Mouse (Mus musculus): Measurements from ENCODE around the gene Nav2. TPM values are rescaled to one million over a fixed set of nuclear protein-coding genes. Genes with fewer than 3 reads are reported as not detected.

The Nav2 gene
- polyA plus RNA-seq, 1 experiment: 32.5 TPM

DNA sequence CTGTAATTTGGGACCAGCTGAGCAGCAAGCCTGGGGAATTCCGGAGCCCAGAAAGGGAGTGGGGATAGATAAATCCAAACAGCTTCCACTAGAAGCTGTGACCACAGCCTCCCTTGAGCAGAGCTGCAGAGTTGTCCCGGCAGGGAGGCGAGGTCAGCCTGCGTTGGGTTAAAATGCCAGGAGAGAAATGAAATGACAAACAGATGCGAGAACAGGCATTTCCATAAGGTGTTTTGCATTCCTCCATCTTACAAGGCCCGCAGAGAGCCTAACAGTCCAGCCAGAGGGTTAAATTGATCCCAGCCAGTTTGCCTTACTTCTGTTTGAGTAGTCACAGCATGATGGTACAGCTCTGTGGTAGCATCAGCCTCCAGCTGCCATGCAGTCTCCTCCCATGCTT is 309.3 kb downstream of the Nav2 start:
- Histone ChIP-seq H3K4me1 (ENCODE audit: control insufficient read depth, insufficient read depth, low read length) (peaks cover 9% of the 10 kb centered on the region), H3K4me3 (replicated peaks; ENCODE audit: insufficient read depth, low read depth, low read length) (no peak overlapping the region), H3K27me3 (ENCODE audit: control insufficient read depth, insufficient read depth, low read length) (no peaks in the 10 kb centered on the region), H3K27ac (ENCODE audit: insufficient read depth, low read length) (no peak overlapping the region)
- WGBS: 80% methylated on average over 6 of the region's 6 CpGs
- TF ChIP-seq CTCF (IDR thresholded peaks at IDR 0.05; ENCODE audit: borderline replicate concordance, insufficient read depth, low read depth, low read length) (no peak), POLR2A (IDR thresholded peaks at IDR 0.05; ENCODE audit: borderline replicate concordance, insufficient read depth, low read length) (no peak)
- DNase-seq: no peak

DNA sequence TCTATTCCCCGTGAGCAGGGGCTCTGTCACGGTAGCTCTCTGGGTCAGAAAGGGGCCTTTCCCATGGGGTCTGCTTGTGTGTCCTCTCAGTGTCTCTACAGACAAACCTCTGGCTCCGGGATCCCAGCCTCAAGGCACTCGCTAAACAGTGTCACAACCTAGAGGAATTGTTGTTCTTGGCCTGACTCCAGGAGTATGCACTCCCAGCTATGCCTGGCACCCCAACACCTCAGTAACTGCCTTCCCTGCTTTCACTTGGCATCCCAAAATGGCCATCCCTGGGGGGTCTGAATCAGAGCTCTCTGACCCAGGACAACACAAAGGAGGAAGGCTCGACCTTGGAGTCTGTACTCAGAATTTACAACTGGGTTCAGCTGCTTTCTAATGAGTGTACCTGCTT is 317.2 kb downstream of the Nav2 start:
- peaks cover 10% of the 10 kb centered on the region for H3K4me1 ChIP-seq (ENCODE audit: control insufficient read depth, insufficient read depth, low read length)
- no peaks in the 10 kb centered on the region for H3K27me3 ChIP-seq (ENCODE audit: control insufficient read depth, insufficient read depth, low read length)
- no peak overlapping the region for H3K4me3 ChIP-seq (replicated peaks; ENCODE audit: insufficient read depth, low read depth, low read length)
- WGBS: 65% methylated on average over 5 of the region's 5 CpGs
- no peak for DNase-seq
- no peak overlapping the region for H3K27ac ChIP-seq (ENCODE audit: insufficient read depth, low read length)
- TF ChIP-seq CTCF (IDR thresholded peaks at IDR 0.05; ENCODE audit: borderline replicate concordance, insufficient read depth, low read depth, low read length): no peak
- no peak for TF ChIP-seq POLR2A (IDR thresholded peaks at IDR 0.05; ENCODE audit: borderline replicate concordance, insufficient read depth, low read length)

- TF ChIP-seq CTCF (IDR thresholded peaks at IDR 0.05; ENCODE audit: borderline replicate concordance, insufficient read depth, low read depth, low read length) (no peak), POLR2A (IDR thresholded peaks at IDR 0.05; ENCODE audit: borderline replicate concordance, insufficient read depth, low read length) (no peak)
- no peak overlapping the region for H3K4me3 ChIP-seq (replicated peaks; ENCODE audit: insufficient read depth, low read depth, low read length)
- H3K4me1 ChIP-seq (ENCODE audit: control insufficient read depth, insufficient read depth, low read length): peaks cover 4% of the 10 kb centered on the region
- H3K27me3 ChIP-seq (ENCODE audit: control insufficient read depth, insufficient read depth, low read length): no peaks in the 10 kb centered on the region
- 93% methylated on average over 2 of the region's 2 CpGs for WGBS
- DNase-seq: no peak
- no peak overlapping the region for H3K27ac ChIP-seq (ENCODE audit: insufficient read depth, low read length)
Observed at GRCm38 (mm10) chr7:49232969-49233368, 324.5 kb downstream of the Nav2 start.

DNA sequence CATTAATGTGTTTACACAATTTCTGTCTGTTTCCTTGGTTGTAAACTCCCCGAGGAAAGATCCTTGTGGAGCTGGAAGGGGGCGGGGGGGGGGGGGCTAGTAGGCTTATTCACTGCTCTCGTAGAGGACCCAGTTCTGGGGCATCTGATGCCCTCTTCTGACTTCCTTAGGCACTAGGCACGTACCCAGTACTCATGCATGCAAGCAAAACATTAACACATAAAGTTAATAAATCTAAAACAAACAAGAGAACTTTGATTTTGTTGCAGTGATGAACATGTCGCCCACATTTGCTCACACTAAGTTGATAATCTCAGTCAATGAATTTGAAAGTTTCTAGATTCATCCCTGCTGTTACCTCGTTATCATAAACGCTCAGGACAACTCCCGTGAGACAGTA is 325.8 kb downstream of the Nav2 start:
- Histone ChIP-seq H3K27me3 (ENCODE audit: control insufficient read depth, insufficient read depth, low read length) (no peaks in the 10 kb centered on the region), H3K4me1 (ENCODE audit: control insufficient read depth, insufficient read depth, low read length) (peaks cover 4% of the 10 kb centered on the region), H3K4me3 (replicated peaks; ENCODE audit: insufficient read depth, low read depth, low read length) (no peak overlapping the region), H3K27ac (ENCODE audit: insufficient read depth, low read length) (no peak overlapping the region)
- TF ChIP-seq CTCF (IDR thresholded peaks at IDR 0.05; ENCODE audit: borderline replicate concordance, insufficient read depth, low read depth, low read length) (no peak), POLR2A (IDR thresholded peaks at IDR 0.05; ENCODE audit: borderline replicate concordance, insufficient read depth, low read length) (no peak)
- 88% methylated on average over 8 of the region's 8 CpGs for WGBS
- no peak for DNase-seq

DNA sequence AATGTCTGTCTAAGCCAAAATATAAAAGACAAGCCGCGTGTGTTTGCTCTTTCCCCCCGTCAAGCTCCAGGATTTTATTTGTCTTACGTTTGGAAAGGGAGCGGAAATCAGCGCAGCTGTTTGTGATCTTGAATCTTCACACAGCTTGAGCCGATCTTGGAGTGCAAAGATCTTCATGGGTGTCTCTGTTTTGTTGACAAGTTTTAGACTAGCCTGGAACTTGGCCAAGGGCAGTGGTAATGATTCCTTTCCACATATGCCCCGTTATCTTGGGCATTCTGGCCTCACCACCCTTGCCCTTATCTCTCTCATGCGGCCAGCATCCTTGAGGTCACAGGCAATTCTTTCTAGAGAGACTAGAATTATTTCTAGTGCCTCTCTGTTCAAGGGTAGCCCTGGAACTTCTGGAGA is 326.8 kb downstream of the Nav2 start:
- H3K27me3 ChIP-seq (ENCODE audit: control insufficient read depth, insufficient read depth, low read length): no peaks in the 10 kb centered on the region
- DNase-seq: no peak
- no peak overlapping the region for H3K4me3 ChIP-seq (replicated peaks; ENCODE audit: insufficient read depth, low read depth, low read length)
- WGBS: 80% methylated on average over 9 of the region's 9 CpGs
- H3K4me1 ChIP-seq (ENCODE audit: control insufficient read depth, insufficient read depth, low read length): peaks cover 4% of the 10 kb centered on the region
- TF ChIP-seq POLR2A (IDR thresholded peaks at IDR 0.05; ENCODE audit: borderline replicate concordance, insufficient read depth, low read length) (no peak), CTCF (IDR thresholded peaks at IDR 0.05; ENCODE audit: borderline replicate concordance, insufficient read depth, low read depth, low read length) (no peak)
- no peak overlapping the region for H3K27ac ChIP-seq (ENCODE audit: insufficient read depth, low read length)

DNA sequence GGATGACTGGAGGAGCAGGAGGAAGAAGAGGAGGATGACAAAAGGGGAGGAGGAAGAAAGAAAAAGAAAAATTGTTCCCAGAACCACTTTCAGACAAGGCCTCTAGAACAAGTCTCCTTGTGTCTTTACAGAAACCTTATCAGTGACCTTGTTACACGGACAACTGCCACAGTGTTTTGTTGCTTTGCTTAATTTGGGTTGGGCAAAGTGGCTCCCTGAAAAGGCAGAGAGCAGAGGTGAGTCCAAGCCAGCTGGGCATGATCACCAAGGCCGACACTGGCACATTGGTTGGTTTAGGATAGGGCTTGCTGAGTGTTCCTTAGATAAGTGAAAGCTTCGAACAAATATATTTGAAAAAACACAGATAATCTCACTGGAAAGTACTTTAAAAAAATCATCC is 327.3 kb downstream of the Nav2 start:
- peaks cover under 1% of the 10 kb centered on the region; the same call in 1 of the 2 replicates for H3K4me1 ChIP-seq (ENCODE audit: control insufficient read depth, insufficient read depth, low read length)
- WGBS: 88% methylated on average over 3 of the region's 3 CpGs
- no peak overlapping the region for H3K27ac ChIP-seq (ENCODE audit: insufficient read depth, low read length)
- TF ChIP-seq CTCF (IDR thresholded peaks at IDR 0.05; ENCODE audit: borderline replicate concordance, insufficient read depth, low read depth, low read length) (no peak), POLR2A (IDR thresholded peaks at IDR 0.05; ENCODE audit: borderline replicate concordance, insufficient read depth, low read length) (no peak)
- H3K27me3 ChIP-seq (ENCODE audit: control insufficient read depth, insufficient read depth, low read length): no peaks in the 10 kb centered on the region
- H3K4me3 ChIP-seq (replicated peaks; ENCODE audit: insufficient read depth, low read depth, low read length): no peak overlapping the region
- no peak for DNase-seq

- no peak for TF ChIP-seq CTCF (IDR thresholded peaks at IDR 0.05; ENCODE audit: borderline replicate concordance, insufficient read depth, low read depth, low read length)
- TF ChIP-seq POLR2A (IDR thresholded peaks at IDR 0.05; ENCODE audit: borderline replicate concordance, insufficient read depth, low read length): no peak
- no peaks in the 10 kb centered on the region for H3K4me1 ChIP-seq (ENCODE audit: control insufficient read depth, insufficient read depth, low read length)
- H3K27me3 ChIP-seq (ENCODE audit: control insufficient read depth, insufficient read depth, low read length): no peaks in the 10 kb centered on the region
- H3K4me3 ChIP-seq (replicated peaks; ENCODE audit: insufficient read depth, low read depth, low read length): no peak overlapping the region
- DNase-seq: no peak
- no peak overlapping the region for H3K27ac ChIP-seq (ENCODE audit: insufficient read depth, low read length)
- 87% methylated on average over 7 of the region's 7 CpGs for WGBS
Observed at GRCm38 (mm10) chr7:49240461-49240860, 331.9 kb downstream of the Nav2 start.

DNA sequence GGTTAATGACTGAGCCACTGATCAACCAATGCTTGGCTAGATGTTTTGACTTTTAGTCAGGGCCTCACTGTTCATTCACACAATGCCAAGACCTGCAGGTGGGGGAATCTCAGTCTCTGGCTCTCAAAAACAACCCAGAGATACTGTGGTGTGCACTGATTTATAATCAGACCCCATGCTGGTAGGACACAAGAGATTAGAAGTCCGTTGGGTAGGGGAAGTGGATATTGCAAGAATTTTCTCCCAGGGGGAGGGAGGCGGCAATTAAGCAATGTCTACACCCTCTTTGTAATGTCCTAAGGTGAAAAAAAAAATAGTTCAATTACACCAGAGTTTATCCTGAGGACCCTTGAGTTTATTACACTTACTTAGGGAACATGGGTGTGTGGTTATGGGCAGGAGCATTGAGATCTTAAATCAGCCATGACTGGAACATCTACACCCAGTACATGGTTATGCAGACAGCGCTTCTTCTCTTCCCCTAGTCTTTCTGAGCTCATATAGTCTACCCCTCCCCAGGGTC is 332.8 kb downstream of the Nav2 start:
- H3K27me3 ChIP-seq (ENCODE audit: control insufficient read depth, insufficient read depth, low read length): no peaks in the 10 kb centered on the region
- WGBS: 71% methylated on average over 3 of the region's 3 CpGs
- no peak overlapping the region for H3K27ac ChIP-seq (ENCODE audit: insufficient read depth, low read length)
- no peak overlapping the region for H3K4me3 ChIP-seq (replicated peaks; ENCODE audit: insufficient read depth, low read depth, low read length)
- no peak for TF ChIP-seq POLR2A (IDR thresholded peaks at IDR 0.05; ENCODE audit: borderline replicate concordance, insufficient read depth, low read length)
- no peak for TF ChIP-seq CTCF (IDR thresholded peaks at IDR 0.05; ENCODE audit: borderline replicate concordance, insufficient read depth, low read depth, low read length)
- H3K4me1 ChIP-seq (ENCODE audit: control insufficient read depth, insufficient read depth, low read length): no peaks in the 10 kb centered on the region
- DNase-seq: no peak

Data from cerebellum, adult 2 months (tissue).